In the genomic region with DNA sequence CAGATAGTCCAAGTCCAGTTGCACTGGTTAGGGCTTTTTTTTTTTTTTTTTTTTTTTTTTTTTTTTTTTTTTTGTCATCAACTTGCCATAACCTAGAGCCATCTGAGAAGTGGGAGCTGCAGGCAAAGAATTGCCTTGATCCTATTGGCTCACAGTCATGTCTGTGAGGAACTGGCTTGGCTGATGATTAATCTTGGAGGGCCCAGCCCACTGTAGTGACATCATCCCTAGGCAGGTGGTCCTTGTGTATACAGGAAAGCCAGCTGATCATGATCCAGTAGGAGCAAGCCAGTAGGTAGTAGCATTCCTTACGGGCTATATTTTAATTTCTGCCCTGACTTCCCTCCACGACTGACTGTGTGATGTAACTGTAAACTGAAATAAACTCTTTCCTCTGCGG, we compare ENCODE assay signal across 23 mouse cellular contexts. TPM values are rescaled to one million over a fixed set of nuclear protein-coding genes. Genes with fewer than 3 reads are reported as not detected.
"Had no signal": no experiment of that assay in that cellular context is flagged by ENCODE, and none has a peak within 500 bp of the region (broad histone marks: within the 10 kb centered on the region; RNA-seq: fewer than 3 reads in every experiment).

No protein-coding gene starts in this region.

- DNase-seq: gastrocnemius, postnatal 14 days; gastrocnemius, postnatal 36 days; heart, adult 18-20 months; heart, postnatal 10 days; heart, postnatal 36 days; kidney, adult 11 months; kidney, adult 2 months; kidney, adult 9 months; kidney, postnatal 14 days; kidney, postnatal 36 days; layer of hippocampus, adult 9-11 months; layer of hippocampus, postnatal 36 days; left cerebral cortex, postnatal 4 days had no signal

RNA-seq across cellular contexts. Expression of a gene that starts 19.8 kb away (rescaled TPM):
- total RNA-seq: gastrocnemius, postnatal 14 days; gastrocnemius, postnatal 36 days; heart, adult 18-20 months; heart, adult 8-10 months; heart, postnatal 10 days; heart, postnatal 36 days; hematopoietic stem cell, adult 5-6 weeks; hindbrain, postnatal 0 days; layer of hippocampus, adult 18-20 months; layer of hippocampus, adult 8-10 months; layer of hippocampus, postnatal 14 days; layer of hippocampus, postnatal 36 days; left cerebral cortex, adult 18-20 months; left cerebral cortex, adult 8-10 months; left cerebral cortex, postnatal 10 days; left cerebral cortex, postnatal 25 days; left cerebral cortex, postnatal 4 days had no signal
